Mouse (Mus musculus) mature B cell (primary cell): Measurements from ENCODE around the gene Stk39.

Experiments used
- in situ Hi-C: fragments of 300-500 bp; cut with MboI; formaldehyde crosslinking; loops from 2 replicates; pipeline ENCODE4 v1.14.3; 2019

Gene Stk39

DNA sequence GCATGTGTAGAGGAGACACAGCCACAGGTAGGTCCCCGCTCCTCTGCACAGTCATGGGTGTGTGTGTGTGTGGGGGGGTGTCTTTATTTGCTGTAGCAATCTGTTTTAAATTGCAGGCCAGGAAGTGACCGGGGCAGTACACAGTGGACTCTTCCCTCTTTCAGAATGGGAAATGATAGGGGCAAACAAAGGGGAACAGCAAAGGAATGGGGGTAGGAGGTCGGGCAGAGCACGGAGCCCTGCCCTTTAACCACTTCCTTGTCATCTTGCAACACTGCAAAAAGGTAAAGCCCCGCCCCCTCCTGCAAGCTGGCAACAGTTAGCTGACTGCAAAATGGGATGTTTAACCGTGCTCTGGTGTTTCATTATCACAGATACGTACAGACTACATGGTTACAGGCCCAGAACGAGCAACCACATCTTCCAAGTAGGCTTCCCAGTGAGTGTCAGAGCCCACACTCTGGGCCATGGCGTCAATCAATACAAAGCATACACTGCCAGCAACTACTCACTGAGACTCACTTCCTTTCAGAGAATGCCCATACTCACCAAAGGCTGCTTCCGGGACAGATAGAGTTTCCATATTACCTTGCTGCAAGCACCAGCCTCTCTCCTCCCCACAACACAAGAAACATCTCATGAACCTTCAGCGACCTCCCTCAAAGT lies 89.5 kb downstream of the Stk39 start:
- in situ Hi-C loops, result no loop called here

DNA sequence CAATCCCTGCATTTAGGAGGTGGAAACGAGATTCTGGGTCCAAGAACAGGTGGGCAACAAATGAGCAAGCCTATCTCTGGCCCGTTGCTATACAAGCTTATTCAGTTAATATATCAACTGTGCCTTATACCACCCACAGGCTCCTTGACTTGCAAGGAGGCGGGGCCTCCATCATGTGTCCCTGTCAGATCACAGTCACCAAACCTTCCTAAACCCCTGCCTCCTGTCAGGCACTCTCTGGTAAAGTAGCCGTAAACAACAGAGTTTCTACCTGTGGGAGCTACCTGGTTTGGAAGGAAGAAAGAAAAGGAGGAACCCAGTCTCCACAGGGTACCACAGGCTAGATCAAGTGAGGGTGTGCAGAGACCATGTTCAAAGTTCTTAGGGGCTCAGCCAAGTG lies 90.2 kb downstream of the Stk39 start:
- in situ Hi-C loops, result no loop called here

DNA sequence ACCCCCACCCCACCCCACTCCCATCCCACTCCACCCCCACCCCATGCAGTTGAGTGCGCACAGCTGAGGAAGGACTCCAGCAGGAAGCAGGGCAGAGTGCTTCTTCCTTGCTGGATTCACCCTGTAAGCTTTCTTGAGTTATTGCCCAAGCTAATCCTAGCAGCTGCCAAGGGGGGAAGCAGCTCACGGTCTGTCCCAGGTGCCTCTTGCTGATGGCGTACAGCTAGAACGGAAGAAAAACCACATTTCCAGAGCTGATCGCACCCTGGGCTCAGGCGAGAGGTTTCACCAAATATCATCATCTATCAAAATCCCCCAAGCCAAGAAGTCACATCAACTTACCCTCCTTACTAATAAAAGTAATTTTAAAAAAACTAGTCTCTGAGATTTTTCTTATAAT lies 90.9 kb downstream of the Stk39 start:
- in situ Hi-C loops, result no loop called here

DNA sequence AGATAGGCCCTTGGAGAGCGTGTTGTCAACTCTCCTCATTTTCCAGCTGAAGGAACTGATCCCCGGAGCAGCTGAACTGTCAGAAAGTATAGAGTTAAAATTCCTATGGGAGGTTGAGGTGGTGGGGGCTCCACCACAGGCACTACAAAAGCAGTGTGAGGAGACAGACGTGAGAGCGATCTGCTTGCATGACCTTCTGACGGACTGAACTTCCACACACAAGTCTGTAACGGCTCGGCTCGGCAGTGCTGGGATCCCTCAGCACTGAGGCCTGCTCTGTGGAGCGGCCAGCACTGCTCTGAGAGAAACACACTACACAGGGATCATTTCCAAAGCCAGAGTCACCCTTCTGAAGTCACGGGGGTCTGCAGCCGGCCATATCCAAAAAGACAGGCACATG lies 92.4 kb downstream of the Stk39 start:
- in situ Hi-C loops, result no loop called here

GRCm38 (mm10) chr2:68378319-68378718 lies 93.7 kb downstream of the Stk39 start:
- in situ Hi-C loops, result no loop called here

DNA sequence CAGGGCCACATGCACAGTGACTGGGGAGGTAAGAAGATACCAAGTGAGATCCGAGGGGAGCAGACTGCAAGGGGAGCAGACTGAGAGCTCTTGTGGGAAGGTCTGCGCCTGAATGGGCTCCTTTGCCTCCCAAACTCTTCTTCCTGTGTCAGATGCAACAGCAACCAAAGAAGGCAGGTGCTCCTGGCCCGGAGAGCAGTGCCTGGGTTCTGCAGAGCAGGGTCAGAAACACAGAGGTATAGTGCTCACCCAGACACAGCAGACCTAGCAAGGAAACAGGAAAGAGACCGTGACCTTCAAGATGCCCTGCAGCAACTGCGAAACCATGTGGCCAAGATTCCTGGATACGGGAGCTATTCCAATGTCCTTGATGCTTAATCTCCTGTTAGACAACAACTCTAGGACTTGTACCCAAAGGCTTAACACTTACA lies 94.8 kb downstream of the Stk39 start:
- in situ Hi-C loops, result no loop called here

GRCm38 (mm10) chr2:68376660-68377059 lies 95.4 kb downstream of the Stk39 start:
- in situ Hi-C loops, result no loop called here

- in situ Hi-C loops, result no loop called here
Measured at GRCm38 (mm10) chr2:68374202-68374601, 97.9 kb downstream of the Stk39 start.

DNA sequence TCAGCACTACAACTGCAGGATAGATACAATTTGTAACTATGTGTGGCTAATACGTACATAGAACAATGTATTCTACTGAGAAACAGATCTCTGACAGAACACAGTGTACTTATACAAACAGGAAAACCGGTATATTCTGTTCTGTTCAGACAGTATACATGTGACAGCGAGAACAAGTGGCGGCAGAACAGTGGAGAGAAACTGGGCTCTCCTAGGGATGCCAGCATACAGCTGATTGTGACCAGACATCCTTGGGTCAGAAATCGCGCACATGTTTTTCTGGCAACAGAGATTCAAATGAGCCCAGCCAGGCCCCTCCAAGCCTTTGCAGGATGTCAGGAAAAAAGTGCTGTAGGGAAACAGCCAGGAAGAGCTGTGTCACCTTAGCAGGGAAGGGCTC lies 100.2 kb downstream of the Stk39 start:
- in situ Hi-C loops, result no loop called here

DNA sequence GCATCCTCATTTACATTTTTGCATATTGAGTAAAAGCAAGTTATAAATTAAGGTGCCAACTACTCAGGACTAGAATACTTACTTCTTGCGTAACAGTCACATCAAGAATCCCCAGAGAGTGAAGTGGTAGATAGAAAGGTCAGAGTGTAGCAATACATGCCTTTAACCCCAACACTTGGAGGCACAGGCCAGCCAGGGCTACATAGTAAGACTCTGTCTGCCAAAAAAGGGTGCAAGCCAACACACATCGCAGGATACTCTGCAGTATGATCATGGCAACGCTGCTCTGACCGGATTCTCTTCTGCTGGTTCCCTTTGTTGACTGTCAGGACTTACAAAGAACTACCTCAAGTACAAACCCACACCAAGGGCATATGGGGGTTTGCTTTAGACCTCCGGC lies 101.7 kb downstream of the Stk39 start:
- in situ Hi-C loops, result no loop called here

- in situ Hi-C loops, result no loop called here
Measured at GRCm38 (mm10) chr2:68369080-68369479, 103.0 kb downstream of the Stk39 start.

- in situ Hi-C loops, result no loop called here
Measured at GRCm38 (mm10) chr2:68367944-68368343, 104.1 kb downstream of the Stk39 start.

- in situ Hi-C loops, result no loop called here
Measured at GRCm38 (mm10) chr2:68366897-68367193, 105.2 kb downstream of the Stk39 start.

GRCm38 (mm10) chr2:68366091-68366896 lies 105.8 kb downstream of the Stk39 start:
- in situ Hi-C loops, result no loop called here

GRCm38 (mm10) chr2:68365504-68365903 lies 106.6 kb downstream of the Stk39 start:
- in situ Hi-C loops, result no loop called here

GRCm38 (mm10) chr2:68364181-68364900 lies 107.7 kb downstream of the Stk39 start:
- in situ Hi-C loops, result no loop called here

GRCm38 (mm10) chr2:68363159-68363558 lies 108.9 kb downstream of the Stk39 start:
- in situ Hi-C loops, result no loop called here

GRCm38 (mm10) chr2:68361701-68362100 lies 110.4 kb downstream of the Stk39 start:
- in situ Hi-C loops, result no loop called here

GRCm38 (mm10) chr2:68350621-68351020 lies 121.4 kb downstream of the Stk39 start:
- in situ Hi-C loops, result no loop called here

- in situ Hi-C loops, result no loop called here
Measured at GRCm38 (mm10) chr2:68349593-68350383, 122.3 kb downstream of the Stk39 start.

GRCm38 (mm10) chr2:68348966-68349365 lies 123.1 kb downstream of the Stk39 start:
- in situ Hi-C loops, result no loop called here

GRCm38 (mm10) chr2:68346606-68347237 lies 125.3 kb downstream of the Stk39 start:
- in situ Hi-C loops, result no loop called here
